Mouse (Mus musculus) lung, postnatal 25 days (tissue): ENCODE data around the gene Gpr183.
A peak's percentile ranks its signal among the peaks of the same experiment; 100 is the strongest.

ENCODE experiments used
- DNase-seq: peaks from one replicate; pipeline ENCODE4 v3.0.0; 2022; ENCODE audit warnings: low spot score

Gene Gpr183

DNA sequence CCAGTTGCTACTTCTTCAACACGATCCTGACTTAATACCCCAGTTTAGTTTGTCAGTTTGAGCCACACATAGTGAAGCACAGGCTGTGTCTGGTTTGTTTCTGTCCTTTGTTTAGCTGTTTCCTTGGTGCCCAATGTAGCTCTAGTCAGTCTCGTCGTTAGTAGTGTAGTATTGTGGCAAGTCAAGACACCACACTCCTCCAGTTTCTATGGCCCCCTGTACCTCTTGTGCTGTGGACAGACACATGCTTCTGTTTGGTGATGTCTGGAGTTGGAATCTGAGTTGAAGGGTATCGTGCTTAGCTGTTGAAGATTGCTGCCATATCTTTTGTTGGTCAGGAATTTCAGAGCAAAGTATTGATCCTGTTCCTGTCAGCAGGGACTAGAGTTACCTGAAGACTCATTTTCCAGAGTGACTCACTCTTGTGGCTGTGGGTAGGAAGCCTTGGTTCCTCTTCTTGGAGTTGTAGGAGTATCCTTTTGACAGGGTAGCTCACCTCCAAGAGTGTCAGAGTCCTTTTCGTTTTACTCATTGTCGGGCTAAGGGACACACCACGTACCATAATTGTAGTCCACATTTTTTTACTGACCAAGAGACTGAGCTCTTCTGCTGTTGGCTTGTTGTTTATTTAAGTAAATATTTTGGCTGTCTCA is 34.1 kb downstream of the Gpr183 start:
- no peak for DNase-seq

DNA sequence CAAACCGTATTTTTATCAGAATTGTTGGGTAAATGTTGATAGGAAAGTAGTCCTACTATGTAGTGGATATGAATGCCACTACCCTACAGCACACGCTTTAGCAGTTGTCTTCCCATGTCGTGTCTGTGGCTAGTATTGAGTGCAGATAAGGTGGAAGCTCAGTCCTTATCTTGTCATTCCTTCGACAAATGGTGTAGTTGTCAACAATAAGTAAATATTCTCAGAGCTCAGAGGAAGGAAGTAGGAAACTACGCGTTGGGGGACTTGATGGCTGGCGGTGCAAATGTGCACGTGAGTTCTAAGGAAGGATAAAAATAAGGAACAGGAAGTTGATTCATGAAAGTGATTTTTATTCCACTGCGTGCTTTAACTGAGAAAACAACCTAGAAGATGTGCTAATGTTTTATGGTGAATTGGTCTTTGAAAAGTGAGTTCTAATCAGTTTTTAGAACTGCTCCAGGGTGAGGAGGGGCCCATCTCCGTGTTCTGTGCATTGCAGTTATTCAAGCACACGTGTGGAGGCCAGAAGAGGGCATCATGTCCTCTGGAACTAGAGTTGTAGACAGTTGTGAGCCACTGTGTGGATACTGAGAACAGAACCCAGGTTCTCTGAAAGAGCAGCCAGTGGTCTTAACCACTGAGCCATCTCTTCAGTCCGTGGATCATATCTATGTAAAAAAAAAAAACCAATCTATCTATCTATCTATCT is 35.6 kb downstream of the Gpr183 start:
- DNase-seq = peak; percentile 51

DNA sequence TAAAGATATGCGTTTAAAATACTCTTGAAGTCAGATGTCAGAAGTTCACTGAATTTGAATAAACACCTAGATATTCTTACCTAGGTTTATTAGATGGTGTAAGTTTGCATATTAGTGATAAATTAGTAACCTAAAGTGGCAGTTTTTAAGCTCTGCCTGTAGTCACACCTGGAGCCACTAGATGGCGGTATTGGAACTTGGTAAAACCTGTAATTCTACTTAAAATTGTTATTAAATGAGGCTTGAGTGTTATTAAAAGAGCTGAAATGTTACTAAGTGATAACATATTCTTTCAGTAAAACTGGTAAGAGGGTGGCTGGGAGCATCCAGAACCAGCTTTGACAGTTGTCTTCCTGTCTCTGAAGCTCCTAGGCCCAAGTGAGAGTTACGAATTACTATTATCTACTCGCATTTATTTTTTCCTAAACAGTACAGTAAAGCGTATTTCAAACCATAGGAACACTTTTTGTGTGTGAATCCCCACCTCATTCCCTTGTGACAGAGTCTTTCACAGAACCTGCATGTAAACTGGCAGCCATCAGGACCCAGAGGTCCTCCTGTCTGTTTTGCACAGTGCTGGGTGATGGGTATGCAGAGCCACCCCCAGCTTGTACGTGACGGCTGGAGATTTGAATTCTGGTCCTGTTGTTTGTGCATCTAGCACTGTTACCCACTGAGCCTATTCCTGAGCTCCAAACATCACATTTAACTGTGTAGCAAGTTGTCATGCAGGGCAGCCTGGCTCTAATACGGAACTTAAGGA is 36.4 kb downstream of the Gpr183 start:
- peak; percentile 63 for DNase-seq

DNA sequence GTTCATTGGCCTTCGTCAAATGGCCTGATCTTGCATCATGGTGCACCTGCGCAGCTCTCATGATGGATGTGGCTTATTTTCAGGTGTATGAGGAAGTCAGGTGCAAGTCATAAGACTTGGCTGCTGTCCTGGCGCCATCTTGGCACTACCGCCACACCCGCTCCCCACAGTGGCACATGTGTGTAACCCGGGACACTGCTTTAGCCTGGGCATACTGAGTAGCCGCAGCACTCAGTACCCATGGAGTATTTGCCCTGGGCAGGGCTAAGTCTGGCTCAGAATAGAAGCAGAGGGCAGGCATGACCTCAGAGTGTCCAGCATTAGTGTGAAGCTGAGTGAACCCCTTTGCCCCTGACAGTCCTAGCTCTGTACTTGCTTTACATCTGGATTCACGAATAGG is 37.5 kb downstream of the Gpr183 start:
- DNase-seq = no peak

DNA sequence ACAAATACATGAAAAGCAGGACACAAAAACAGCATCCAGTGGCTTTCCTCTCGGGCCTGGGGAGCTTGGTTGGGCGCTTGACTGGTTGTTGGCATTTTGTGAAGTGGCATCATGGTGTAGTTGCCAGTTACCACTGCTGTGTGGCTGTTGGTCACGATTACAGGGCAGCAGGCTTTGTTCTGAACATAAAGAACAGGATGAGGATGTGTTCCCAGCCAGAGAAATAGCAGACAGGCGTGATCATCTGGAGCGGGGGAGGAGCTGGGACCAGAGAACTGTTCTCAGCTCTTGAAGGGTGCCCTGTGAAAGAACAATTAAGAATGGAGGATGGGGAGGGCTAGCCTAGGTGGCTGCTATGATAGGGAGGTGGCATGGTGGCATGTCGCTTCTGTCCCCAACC is 38.1 kb downstream of the Gpr183 start:
- DNase-seq = no peak

DNA sequence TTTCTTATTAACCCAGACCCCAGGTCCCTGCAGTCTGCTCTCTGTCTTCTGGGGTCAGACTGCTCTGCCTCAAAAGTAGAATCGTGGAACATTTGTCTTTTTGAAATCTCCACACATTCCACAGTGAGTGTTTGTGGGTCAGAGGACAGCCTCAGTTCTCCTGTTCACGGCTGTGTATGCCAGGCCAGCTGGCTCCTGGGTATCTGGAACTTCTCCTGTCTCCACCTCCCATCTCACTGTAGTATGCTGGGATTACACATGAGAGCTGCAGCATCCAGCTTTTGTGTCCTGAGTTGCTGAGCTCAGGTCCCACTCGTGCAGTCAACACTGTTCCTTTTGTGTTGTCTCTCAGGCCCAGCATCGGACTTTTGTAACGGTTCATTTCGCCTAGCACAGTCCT is 40.1 kb downstream of the Gpr183 start:
- no peak for DNase-seq

DNA sequence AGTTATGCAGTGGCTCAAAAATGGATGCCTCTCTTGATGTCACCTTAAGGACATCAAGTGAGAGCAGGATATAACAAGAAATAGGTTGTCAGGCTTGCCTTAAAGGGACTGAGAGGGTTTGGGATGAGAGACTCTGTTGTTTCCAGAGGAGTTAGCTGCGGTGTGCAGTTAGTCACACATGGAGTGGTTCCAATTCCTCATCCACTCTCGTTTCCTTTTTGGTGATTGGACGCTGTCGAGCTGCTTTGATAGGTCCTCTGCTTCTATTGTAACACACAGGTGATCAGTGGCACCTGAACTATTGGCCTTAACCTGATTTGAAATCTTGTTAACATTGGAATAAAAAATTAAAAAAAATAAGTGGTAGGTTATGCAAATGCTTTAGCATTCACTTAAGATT is 42.3 kb downstream of the Gpr183 start:
- no peak for DNase-seq

DNA sequence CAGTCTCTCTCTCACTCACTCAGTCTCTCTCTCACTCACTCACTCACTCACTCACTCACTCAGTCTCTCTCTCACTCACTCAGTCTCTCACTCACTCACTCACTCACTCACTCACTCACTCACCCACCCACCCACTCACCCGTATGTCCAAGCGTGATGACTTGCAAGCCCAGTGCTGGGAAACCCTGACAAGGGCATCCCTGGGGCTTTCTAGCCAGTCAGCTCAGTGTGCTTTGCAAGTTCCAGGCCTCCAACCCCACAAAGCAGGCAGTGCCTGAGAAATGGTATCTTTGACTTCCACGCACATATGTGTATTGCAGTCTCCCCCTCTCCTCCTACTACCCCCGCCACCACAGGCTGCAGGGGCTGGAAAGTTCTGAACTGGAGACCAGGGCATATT is 43.0 kb downstream of the Gpr183 start:
- DNase-seq = no peak

DNA sequence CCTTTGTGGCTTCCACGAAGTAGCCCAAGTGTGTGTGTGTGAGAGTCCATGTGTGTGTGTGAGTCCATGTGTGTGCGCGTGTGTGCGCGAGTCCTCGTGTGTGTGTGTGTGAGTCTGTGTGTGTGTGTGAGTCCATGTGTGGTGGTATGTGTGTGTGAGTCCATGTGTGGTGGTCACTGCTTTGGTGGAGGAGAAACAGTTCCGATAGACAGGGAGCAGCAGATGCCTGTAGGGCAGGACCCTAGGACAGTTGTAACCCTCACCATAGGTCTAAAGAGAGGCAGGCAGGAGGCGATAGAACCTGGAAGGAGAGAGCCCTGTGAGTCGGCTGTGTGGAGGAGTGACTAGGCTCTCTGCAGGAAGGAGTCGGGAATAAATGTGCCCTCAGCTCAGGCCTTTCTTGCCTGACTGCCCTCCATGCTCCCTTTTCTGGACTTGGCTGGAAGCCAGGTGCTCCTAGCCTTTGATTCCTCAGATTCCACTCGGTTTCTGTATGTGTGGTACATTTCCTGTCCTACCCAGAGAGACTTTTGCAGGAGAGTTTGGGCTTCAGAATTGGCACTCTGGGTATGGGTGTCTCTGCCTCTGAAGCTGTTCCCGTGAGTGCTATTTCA is 44.4 kb downstream of the Gpr183 start:
- no peak for DNase-seq

DNA sequence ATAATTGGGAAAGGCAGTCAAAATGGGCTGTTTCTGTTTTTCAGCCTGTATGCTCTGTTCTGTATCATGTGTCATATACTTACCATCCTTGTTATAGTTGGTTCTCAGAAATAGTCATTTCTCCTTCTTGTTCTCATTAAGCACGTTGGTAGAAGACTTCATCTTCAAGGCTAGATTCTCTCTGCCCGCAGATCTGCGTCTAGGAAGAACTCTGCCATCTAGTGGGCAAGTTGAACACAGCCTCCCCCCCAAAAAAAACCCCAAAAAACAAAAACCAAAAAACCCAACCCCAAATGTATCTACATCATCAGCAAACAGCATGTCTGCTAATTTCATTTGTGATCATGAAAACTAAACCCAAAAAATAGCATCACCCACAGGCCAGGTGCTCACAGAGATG is 45.2 kb downstream of the Gpr183 start:
- DNase-seq = no peak

DNA sequence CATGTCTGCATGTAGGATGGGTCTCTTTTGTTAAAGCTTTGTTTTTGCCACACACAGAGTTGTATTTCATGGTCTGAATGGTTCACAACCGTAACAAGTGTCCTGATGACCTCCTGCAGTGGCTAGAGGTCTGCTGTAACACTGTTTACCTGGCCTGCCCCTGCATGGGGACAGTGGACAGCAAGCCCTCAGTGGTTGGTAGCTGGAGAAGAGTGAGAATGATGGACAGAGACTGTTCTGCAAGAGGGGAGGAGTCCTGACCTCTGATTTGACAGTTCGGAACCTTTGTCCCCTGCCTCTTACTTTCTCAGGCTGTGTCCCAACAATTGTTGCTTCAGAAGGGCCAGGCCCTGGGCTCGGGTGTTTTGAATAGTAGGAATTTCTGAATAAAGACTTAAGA is 46.7 kb downstream of the Gpr183 start:
- DNase-seq = no peak

DNA sequence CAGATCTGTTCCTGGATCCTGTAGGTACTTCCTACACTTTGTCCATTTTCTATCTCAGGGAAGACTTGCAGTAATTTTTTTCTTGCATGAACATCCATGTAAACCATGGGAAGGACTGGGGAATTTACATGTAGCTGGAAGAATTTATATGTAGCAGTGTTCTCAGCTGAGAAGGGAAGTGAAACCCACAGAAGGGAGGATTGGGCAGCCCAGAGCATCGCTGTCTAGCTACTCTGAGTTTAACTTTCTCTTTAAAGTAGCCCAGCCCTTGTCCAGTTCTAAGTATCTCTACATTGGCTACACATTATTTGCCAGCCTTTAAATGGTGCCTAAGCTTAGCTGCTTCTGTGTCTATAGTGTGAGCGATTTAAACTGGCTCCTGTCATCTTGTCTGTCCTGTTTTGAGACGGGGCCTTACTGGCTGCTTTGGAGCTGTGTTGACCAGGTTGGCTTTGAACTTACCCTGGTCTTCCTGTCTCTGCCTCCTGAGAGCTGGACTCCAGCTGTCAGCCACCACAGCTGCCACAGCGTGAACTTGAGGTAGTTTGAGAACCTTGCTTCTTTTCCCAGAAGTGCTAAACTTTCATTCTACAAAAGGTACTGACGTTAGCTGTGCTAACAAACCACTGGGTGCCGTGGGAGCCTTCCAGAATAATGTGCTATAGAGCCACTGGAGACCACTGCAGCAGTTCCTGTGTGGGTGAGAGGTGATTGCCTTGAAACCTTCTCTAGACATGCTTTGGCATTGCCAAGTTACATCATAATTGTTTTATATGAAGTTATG is 48.5 kb downstream of the Gpr183 start:
- DNase-seq = no peak

DNA sequence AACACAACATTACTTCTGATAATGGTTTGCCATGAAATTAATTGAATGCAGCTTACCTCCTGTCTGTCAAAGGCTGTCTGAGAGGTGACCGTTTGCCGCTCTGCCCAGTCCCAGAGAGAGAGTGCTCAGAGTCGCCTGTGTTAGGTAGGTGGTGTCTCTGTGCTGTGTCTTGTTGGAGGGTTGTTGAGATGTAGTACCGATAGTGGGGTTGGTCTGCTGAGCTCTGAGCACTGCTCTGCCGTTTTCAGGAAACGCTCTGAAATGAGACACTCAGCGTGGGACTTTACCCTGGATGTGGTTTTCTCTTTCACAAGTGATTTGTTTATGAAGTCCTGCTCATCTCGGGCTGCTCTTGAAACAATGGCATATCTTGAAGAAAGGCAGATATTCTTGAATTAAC is 49.4 kb downstream of the Gpr183 start, which contains the start of gene Gpr18:
Gpr18 (minus strand) TSS at position 161 of the 400 bp plus-strand sequence.
- DNase-seq = peak; percentile 61

DNA sequence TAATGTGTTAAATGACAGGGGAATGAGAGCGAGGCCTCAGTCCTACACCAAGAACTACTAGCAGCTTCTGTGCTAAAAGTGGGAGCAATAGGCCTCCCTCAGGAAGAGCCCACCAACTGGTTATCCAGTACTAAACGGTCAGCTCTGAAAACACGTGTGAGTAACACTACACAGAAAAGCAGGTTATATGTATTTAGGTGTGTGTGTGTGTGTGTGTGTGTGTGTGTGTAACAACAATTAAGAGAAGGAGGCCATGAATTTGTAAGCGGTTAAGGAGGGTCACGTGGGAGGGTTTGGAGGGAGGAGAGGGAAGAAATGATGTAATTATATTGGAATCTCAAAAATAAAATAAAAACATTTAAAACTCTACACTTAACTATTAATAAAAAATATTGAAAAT is 49.9 kb downstream of the Gpr183 start:
- no peak for DNase-seq

DNA sequence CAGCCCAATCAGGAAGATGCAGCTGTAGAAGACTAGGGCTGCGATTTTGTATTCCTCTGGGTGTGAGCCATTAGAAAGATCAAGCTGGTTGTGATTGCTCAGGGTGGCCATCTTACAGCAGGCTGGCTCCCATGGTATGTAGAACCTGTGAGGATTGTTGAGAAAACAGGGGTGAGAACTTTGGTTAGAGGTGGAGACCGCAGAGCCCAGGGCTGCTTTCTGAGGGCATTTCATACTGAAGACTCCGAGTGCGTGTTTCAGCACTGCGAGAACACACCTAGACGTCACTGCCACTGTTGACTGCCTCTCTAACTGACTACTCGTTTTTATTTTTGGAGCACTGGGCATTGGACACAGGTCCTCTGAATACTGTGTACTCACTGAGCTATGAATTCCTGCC is 52.5 kb downstream of the Gpr183 start:
- no peak for DNase-seq

DNA sequence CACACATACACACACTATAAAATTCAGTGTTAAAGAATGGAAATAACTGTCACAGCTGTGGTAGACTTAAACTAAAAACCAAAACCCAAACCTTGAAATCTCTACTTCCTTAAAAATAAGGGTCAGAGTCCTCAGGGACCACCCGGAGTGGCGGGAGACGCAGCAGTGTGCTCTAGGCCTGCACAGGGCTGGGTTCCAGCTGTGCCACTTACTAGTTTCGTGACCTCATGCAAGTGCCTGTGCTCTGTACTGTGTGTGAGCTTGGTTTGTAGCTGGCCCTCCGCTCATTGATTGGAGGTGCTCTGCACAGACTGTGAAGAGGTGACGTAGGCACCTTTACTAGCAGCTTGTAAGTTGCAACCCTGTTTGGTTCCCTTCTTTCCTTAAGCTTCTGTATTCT is 55.1 kb downstream of the Gpr183 start:
- DNase-seq = no peak

DNA sequence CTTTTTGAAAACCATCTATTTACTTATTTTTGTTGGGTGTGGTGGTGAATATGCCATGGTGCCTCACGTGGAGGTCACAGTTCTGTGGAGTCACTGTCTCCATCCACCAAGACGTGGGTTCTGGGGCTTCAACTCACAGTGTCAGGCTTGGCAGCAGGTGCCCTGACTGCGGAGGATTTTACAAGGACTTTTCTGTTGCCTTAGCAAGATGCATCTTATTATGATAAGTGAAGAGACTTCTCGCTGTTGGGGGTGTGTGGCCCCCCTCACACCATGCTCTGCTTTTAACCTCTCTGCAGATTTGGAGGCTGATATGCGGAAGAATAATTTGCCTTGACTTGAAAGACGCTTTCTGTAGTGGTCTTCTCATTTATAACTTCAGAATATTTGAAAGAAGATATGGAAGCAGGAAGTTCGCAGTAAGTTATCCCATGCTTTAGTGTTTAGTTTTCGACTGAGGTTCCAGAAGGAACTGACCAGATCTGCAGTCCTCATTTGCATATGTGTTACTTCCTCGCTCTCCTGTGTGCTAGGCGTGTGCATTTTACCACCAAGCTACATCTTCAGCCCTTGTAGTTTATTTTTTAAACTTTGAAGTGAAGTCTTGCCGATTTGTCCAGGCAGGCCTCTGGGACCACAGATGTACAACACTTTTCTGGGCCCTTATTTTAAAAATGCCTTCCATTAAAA is 57.9 kb downstream of the Gpr183 start:
- no peak for DNase-seq

DNA sequence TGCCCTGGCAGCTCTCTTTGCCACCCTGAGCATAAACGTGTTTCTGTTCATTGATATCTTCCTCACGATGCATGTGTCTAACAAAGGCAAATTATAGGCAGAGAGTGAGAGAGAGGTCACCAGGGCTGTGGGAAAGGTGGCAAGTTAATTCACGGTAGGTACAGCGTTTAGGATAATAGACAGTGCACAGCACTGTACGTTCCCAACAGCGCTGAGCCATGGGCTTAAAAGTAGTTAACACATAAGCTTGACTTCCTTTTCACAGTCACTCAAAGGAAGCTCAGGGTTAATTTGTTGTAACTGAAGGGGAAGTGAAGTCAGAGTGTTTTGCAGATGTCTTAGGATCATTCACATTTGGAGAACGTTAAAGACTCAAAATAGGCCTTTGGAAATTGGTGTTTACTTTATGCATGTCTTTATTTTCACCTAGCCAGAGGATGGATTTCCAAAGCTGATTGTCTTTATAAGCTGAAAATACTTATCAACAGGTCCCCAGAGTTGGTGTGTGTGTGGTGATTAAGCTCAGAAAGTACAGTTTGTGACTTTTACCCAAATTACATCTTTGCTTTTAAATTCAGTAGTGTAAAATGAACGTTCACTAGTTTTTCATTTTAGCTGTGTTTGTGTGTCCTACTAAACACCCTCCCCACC is 58.5 kb downstream of the Gpr183 start:
- no peak for DNase-seq

DNA sequence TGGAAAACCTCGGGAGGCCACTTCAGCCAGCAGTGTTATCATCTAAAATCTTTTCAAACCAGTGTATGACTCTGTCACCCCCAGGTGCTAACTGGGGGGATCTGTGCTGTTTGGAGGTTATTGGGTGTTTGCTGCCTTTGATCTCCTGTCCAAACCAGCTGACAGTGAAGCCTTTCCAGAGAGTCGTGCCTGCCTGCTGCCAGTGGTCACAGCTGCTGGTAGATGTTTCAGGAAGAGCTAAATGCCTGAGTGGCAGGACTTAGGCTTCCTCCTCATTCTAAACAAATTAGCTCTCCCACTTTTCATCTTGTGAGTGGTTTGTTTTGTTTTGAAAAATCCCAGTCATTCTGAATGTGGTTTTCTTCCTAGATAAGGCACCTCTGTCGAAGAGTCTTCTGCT is 60.2 kb downstream of the Gpr183 start:
- DNase-seq = no peak

DNA sequence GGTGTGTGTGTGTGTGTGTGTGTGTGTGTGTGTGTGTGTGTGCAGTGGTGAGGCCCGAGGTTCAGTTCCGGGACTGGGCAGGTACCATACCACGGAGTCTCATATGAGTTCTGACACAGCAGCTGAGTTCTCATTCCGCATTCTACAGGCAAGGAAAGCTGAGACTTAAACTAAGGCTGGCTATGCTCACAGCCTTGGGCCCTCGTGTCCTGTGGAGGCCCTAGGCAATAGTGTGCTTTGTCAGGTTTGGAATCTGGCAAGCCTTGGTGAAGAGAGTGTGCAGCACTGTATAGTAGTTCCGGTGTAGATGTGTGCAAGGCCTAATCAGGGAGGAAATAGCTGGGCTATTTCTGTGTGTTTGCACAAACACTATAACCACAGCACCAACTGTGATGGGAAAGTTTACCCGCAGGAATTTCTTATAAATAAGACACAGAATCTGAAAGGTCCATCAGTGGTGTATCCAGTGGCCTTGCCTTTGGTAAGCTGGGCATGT is 61.6 kb downstream of the Gpr183 start:
- no peak for DNase-seq
